ENCODE assay signal across 17 mouse cellular contexts in the genomic region with DNA sequence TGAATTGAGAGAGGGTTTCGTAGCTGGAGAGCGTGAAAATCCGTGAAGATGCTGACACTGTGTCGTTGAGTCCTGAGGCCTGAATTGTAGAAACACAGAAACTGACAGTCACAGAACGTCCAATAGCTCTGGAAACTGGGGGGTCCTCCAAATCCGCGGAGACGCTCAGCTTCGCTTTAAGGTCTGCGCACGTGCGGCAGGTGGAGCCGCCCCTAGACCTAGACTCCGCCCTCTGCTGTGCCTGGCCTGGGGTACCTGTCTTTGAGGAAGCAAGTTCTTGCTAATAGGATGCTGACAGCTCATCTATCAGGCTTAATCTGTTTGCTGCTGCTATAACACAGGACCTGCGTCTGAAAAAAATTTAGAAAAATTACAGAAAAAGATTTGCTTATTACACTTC. TPM values are rescaled to one million over a fixed set of nuclear protein-coding genes. Genes with fewer than 3 reads are reported as not detected.
"Had no signal": no experiment of that assay in that cellular context is flagged by ENCODE, and none has a peak within 500 bp of the region (broad histone marks: within the 10 kb centered on the region; RNA-seq: fewer than 3 reads in every experiment).

No protein-coding gene starts in this region.

- H3K27ac ChIP-seq: layer of hippocampus, adult 2 months; left cerebral cortex, adult 2 months; limb, embryonic 10.5 days; liver, embryonic 15.5 days; midbrain, embryonic 13.5 days had no signal

- H3K4me2 ChIP-seq: liver, embryonic 11.5 days; liver, embryonic 15.5 days; midbrain, embryonic 13.5 days had no signal

- H3K27me3 ChIP-seq: midbrain, embryonic 13.5 days had no signal

- H3K4me1 ChIP-seq: limb, embryonic 10.5 days; liver, embryonic 15.5 days; midbrain, embryonic 13.5 days had no signal

- H3K9ac ChIP-seq: liver, embryonic 15.5 days; midbrain, embryonic 13.5 days had no signal

- H3K36me3 ChIP-seq: limb, embryonic 10.5 days; liver, embryonic 15.5 days; midbrain, embryonic 13.5 days had no signal

- DNase-seq: kidney, adult 9 months; kidney, postnatal 10 days; lung, adult 2 months; lung, postnatal 36 days had no signal

- H3K4me3 ChIP-seq: layer of hippocampus, adult 2 months; left cerebral cortex, adult 2 months; limb, embryonic 10.5 days; liver, embryonic 15.5 days; midbrain, embryonic 13.5 days had no signal

- H3K9me3 ChIP-seq: limb, embryonic 10.5 days; liver, embryonic 15.5 days; midbrain, embryonic 13.5 days had no signal

- ATAC-seq: intestine, embryonic 16.5 days; lung, postnatal 0 days; midbrain, embryonic 13.5 days had no signal

RNA-seq across cellular contexts. Expression of a gene that starts 10.1 kb away (rescaled TPM):
- total RNA-seq: layer of hippocampus, adult 2 months; layer of hippocampus, postnatal 14 days; left cerebral cortex, adult 2 months; left cerebral cortex, postnatal 14 days had no signal
- polyA plus RNA-seq: midbrain, embryonic 13.5 days; midbrain, postnatal 0 days; neural tube, embryonic 14.5 days had no signal

RNA-seq across cellular contexts. Expression of a gene that starts 26.6 kb away (rescaled TPM):
- total RNA-seq: megakaryocyte progenitor cell, adult 5-6 weeks had no signal
- polyA plus RNA-seq: lung, adult 2 months had no signal

RNA-seq across cellular contexts. Expression of a gene that starts 41.5 kb away (rescaled TPM):
- total RNA-seq: megakaryocyte progenitor cell, adult 5-6 weeks had no signal
